Comparison of ENCODE assay signal across 16 mouse cellular contexts in the genomic region with DNA sequence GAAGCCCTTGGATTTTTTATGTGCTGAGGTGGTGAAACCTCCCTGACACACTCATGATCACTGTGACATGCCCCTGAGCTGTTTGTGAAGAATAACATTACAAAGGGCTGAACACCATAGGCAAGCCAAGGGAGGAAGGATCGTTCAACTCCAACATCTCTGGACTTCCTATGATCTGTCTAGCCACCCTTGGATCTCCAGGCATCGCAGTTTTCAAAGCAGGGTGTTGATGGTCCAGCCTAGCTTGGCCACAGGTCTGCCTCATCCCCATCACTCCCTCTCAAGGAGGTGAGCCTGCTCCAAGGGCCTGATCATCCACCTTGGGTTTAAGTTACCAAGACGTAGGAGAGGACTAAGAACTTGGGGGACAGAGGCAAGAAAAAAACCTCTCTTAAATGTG.
"Had no signal": no experiment of that assay in that cellular context is flagged by ENCODE, and none has a peak within 500 bp of the region (broad histone marks: within the 10 kb centered on the region; RNA-seq: fewer than 3 reads in every experiment).

No protein-coding gene starts in this region.

- H3K36me3 ChIP-seq: kidney, embryonic 15.5 days; midbrain, embryonic 12.5 days had no signal

- H3K27ac ChIP-seq: kidney, embryonic 15.5 days; liver, embryonic 14.5 days; midbrain, embryonic 12.5 days had no signal

- H3K9ac ChIP-seq: kidney, embryonic 15.5 days; liver, embryonic 14.5 days; liver, postnatal 0 days; lung, embryonic 14.5 days; midbrain, embryonic 12.5 days had no signal

- ATAC-seq: liver, postnatal 0 days; midbrain, embryonic 16.5 days had no signal

- H3K4me3 ChIP-seq: kidney, embryonic 15.5 days; left cerebral cortex, adult 2 months; midbrain, embryonic 12.5 days had no signal

- H3K9me3 ChIP-seq: kidney, embryonic 15.5 days; midbrain, embryonic 12.5 days had no signal

- H3K27me3 ChIP-seq: kidney, embryonic 15.5 days; midbrain, embryonic 12.5 days had no signal

- H3K4me1 ChIP-seq: midbrain, embryonic 12.5 days had no signal

- DNase-seq: kidney, adult 8-10 months; kidney, postnatal 10 days; kidney, postnatal 36 days; layer of hippocampus, postnatal 36 days; liver, postnatal 0 days; lung, embryonic 14.5 days; lung, postnatal 10 days; lung, postnatal 4 days; thymus, adult 18-20 months; thymus, postnatal 36 days had no signal

- H3K4me2 ChIP-seq: kidney, embryonic 15.5 days; liver, embryonic 11.5 days; lung, embryonic 14.5 days; midbrain, embryonic 12.5 days had no signal
